In genomic region chr17:84631836-84632235, GRCm38 (mm10) we compare ENCODE assay signal across 42 mouse cellular contexts. TPM values are rescaled to one million over a fixed set of nuclear protein-coding genes. Genes with fewer than 3 reads are reported as not detected.
"Had no signal": no experiment of that assay in that cellular context is flagged by ENCODE, and none has a peak within 500 bp of the region (broad histone marks: within the 10 kb centered on the region; RNA-seq: fewer than 3 reads in every experiment).

No protein-coding gene starts in this region.

- H3K9ac ChIP-seq: limb, embryonic 12.5 days; limb, embryonic 13.5 days; limb, embryonic 15.5 days; liver, embryonic 12.5 days; liver, embryonic 13.5 days; liver, embryonic 14.5 days; liver, embryonic 15.5 days; lung, embryonic 14.5 days; lung, embryonic 15.5 days; midbrain, embryonic 12.5 days; midbrain, embryonic 13.5 days; midbrain, embryonic 15.5 days had no signal

- H3K4me3 ChIP-seq: left cerebral cortex, adult 2 months; limb, embryonic 10.5 days; limb, embryonic 12.5 days; limb, embryonic 13.5 days; limb, embryonic 15.5 days; liver, embryonic 12.5 days; liver, embryonic 13.5 days; liver, embryonic 15.5 days; lung, embryonic 15.5 days; midbrain, embryonic 10.5 days; midbrain, embryonic 12.5 days; midbrain, embryonic 13.5 days; midbrain, embryonic 15.5 days; myocyte had no signal

- DNase-seq: left cerebral cortex, postnatal 4 days; liver; liver, embryonic 13.5 days; lung, adult 18-20 months; lung, adult 2 months; lung, embryonic 14.5 days; lung, postnatal 10 days; lung, postnatal 14 days; lung, postnatal 36 days; lung, postnatal 4 days; midbrain, embryonic 14.5 days had no signal

- ATAC-seq: liver, embryonic 12.5 days; lung, postnatal 0 days; midbrain, embryonic 13.5 days; midbrain, embryonic 15.5 days; midbrain, embryonic 16.5 days had no signal

- H3K36me3 ChIP-seq: limb, embryonic 12.5 days; limb, embryonic 15.5 days; liver, embryonic 12.5 days; liver, embryonic 13.5 days; liver, embryonic 15.5 days; lung, embryonic 15.5 days; midbrain, embryonic 10.5 days; midbrain, embryonic 12.5 days; midbrain, embryonic 13.5 days; midbrain, embryonic 15.5 days had no signal

- H3K27me3 ChIP-seq: limb, embryonic 12.5 days; limb, embryonic 13.5 days; limb, embryonic 15.5 days; liver, embryonic 12.5 days; liver, embryonic 13.5 days; liver, embryonic 15.5 days; lung, embryonic 15.5 days; midbrain, embryonic 12.5 days; midbrain, embryonic 13.5 days; midbrain, embryonic 15.5 days had no signal

- H3K4me1 ChIP-seq: liver, embryonic 15.5 days had no signal

- H3K9me3 ChIP-seq: limb, embryonic 10.5 days; limb, embryonic 12.5 days; limb, embryonic 13.5 days; limb, embryonic 15.5 days; liver, embryonic 12.5 days; liver, embryonic 13.5 days; liver, embryonic 15.5 days; lung, embryonic 15.5 days; megakaryocyte, embryonic 14.5 days; midbrain, embryonic 10.5 days; midbrain, embryonic 12.5 days; midbrain, embryonic 13.5 days; midbrain, embryonic 15.5 days had no signal

- H3K4me2 ChIP-seq: limb, embryonic 12.5 days; limb, embryonic 13.5 days; limb, embryonic 15.5 days; liver, embryonic 11.5 days; liver, embryonic 12.5 days; liver, embryonic 13.5 days; liver, embryonic 15.5 days; lung, embryonic 14.5 days; lung, embryonic 15.5 days; midbrain, embryonic 11.5 days; midbrain, embryonic 12.5 days; midbrain, embryonic 13.5 days; midbrain, embryonic 15.5 days had no signal

- H3K27ac ChIP-seq: left cerebral cortex, adult 2 months; limb, embryonic 10.5 days; limb, embryonic 12.5 days; limb, embryonic 13.5 days; limb, embryonic 15.5 days; liver, embryonic 12.5 days; liver, embryonic 13.5 days; liver, embryonic 14.5 days; liver, embryonic 15.5 days; lung, embryonic 15.5 days; macrophage; midbrain, embryonic 10.5 days; midbrain, embryonic 12.5 days; midbrain, embryonic 13.5 days; midbrain, embryonic 15.5 days had no signal

RNA-seq across cellular contexts. Expression of gene Abcg8, which starts 44.3 kb away (rescaled TPM):
- total RNA-seq: left cerebral cortex, adult 2 months; left cerebral cortex, postnatal 10 days; left cerebral cortex, postnatal 25 days; left cerebral cortex, postnatal 36 days; left cerebral cortex, postnatal 4 days; megakaryocyte progenitor cell, adult 5-6 weeks; megakaryocyte, adult 5-6 weeks; megakaryocyte-erythroid progenitor cell, adult 5-6 weeks; midbrain, postnatal 0 days; monocyte, adult 5-6 weeks had no signal
- polyA plus RNA-seq: limb, embryonic 13.5 days; lung, embryonic 15.5 days; lung, embryonic 16.5 days; lung, postnatal 0 days; macrophage; midbrain, embryonic 11.5 days; midbrain, embryonic 15.5 days; midbrain, postnatal 0 days; neural tube, embryonic 11.5 days had no signal

RNA-seq across cellular contexts. Expression of gene Abcg5, which starts 51.0 kb away (rescaled TPM):
- total RNA-seq: left cerebral cortex, adult 2 months; left cerebral cortex, postnatal 10 days; left cerebral cortex, postnatal 14 days; left cerebral cortex, postnatal 25 days; megakaryocyte progenitor cell, adult 5-6 weeks; megakaryocyte, adult 5-6 weeks; megakaryocyte-erythroid progenitor cell, adult 5-6 weeks; monocyte, adult 5-6 weeks had no signal
- polyA plus RNA-seq: macrophage, myocyte had no signal
